Mouse (Mus musculus) limb, embryonic 13.5 days (tissue): ENCODE data around the gene Chtf18. TPM values are rescaled to one million over a fixed set of nuclear protein-coding genes. Genes with fewer than 3 reads are reported as not detected.

Experiments
- ATAC-seq: fragments of 200-750 bp; cut with Nextera tagmentation; 2 replicates; pipeline ENCODE4 v1.8.0; 2017; ENCODE audit warnings: low read depth, moderate number of reproducible peaks, moderate TSS enrichment; ENCODE audit not compliant: low FRiP score
- H3K27ac ChIP-seq: fragments of 300-500 bp; sonication (generic); 2 replicates; pipeline ENCODE4 v1.5.1; 2015; ENCODE audit warnings: inconsistent platforms, mild to moderate bottlenecking, moderate library complexity
- H3K27me3 ChIP-seq: fragments of 300-500 bp; sonication (generic); 2 replicates; pipeline ENCODE4 v1.6.1; 2015; ENCODE audit warnings: mild to moderate bottlenecking, inconsistent platforms
- H3K36me3 ChIP-seq: fragments of 300-500 bp; sonication (generic); 2 replicates; pipeline ENCODE4 v1.6.1; 2015; ENCODE audit warnings: inconsistent platforms, mild to moderate bottlenecking, moderate library complexity
- H3K4me1 ChIP-seq: fragments of 300-500 bp; sonication (generic); 2 replicates; pipeline ENCODE4 v1.6.1; 2015; ENCODE audit warnings: inconsistent platforms
- H3K4me2 ChIP-seq: fragments of 300-500 bp; sonication (generic); replicated peaks from 2 replicates; pipeline ENCODE4 v1.6.1; 2015; ENCODE audit warnings: inconsistent platforms, mild to moderate bottlenecking, moderate library complexity
- H3K4me3 ChIP-seq: fragments of 300-500 bp; sonication (generic); 2 replicates; pipeline ENCODE4 v1.5.1; 2015; ENCODE audit warnings: moderate library complexity, mild to moderate bottlenecking, inconsistent platforms
- H3K9ac ChIP-seq: fragments of 300-500 bp; sonication (generic); 2 replicates; pipeline ENCODE4 v1.6.1; 2015; ENCODE audit warnings: mild to moderate bottlenecking, inconsistent platforms
- H3K9me3 ChIP-seq: fragments of 300-500 bp; sonication (generic); 2 replicates; pipeline ENCODE4 v1.6.1; 2016; ENCODE audit warnings: inconsistent platforms
- WGBS: fragments of 180-500 bp; shearing (Covaris S2); methylation state at CpG from one replicate; pipeline ENCODE4 v1.1.7; 2015; 5-methylcytosine and 5-hydroxymethylcytosine counted together
- polyA plus RNA-seq: library from polyadenylated mRNA; unstranded; fragments of >200 nt; fragmentation: Nextera tagmentation; extraction: Ambion mirVana; gene quantifications from 2 replicates; pipeline ENCODE4 v1.2.1, GENCODE M21; 2015

The Chtf18 gene
- polyA plus RNA-seq: 32.2 and 34.8 TPM in 2 replicates

GRCm38 (mm10) chr17:25727265-25728008 lies at the start of gene Chtf18, which contains the start of gene Rpusd1:
Gene Chtf18, minus strand, starts transcription at chr17:25727419.
Gene Rpusd1, plus strand, starts transcription at chr17:25727670.
- Histone ChIP-seq H3K27ac (no peak within 1 kb of the TSS), H3K4me1 (peaks cover 23% of the 10 kb centered on the region), H3K9ac (peak within 1 kb of the TSS; percentile 87), H3K4me2 (peak within 1 kb of the TSS; percentile 92), H3K4me3 (peak within 1 kb of the TSS; percentile 69), H3K27me3 (no peaks in the 10 kb centered on the region), H3K9me3 (no peaks in the 10 kb centered on the region), H3K36me3 (peaks cover 54% of the 10 kb centered on the region)
- under 1% methylated on average over 37 of the region's 37 CpGs for WGBS
- ATAC-seq: peak; percentile 98

DNA sequence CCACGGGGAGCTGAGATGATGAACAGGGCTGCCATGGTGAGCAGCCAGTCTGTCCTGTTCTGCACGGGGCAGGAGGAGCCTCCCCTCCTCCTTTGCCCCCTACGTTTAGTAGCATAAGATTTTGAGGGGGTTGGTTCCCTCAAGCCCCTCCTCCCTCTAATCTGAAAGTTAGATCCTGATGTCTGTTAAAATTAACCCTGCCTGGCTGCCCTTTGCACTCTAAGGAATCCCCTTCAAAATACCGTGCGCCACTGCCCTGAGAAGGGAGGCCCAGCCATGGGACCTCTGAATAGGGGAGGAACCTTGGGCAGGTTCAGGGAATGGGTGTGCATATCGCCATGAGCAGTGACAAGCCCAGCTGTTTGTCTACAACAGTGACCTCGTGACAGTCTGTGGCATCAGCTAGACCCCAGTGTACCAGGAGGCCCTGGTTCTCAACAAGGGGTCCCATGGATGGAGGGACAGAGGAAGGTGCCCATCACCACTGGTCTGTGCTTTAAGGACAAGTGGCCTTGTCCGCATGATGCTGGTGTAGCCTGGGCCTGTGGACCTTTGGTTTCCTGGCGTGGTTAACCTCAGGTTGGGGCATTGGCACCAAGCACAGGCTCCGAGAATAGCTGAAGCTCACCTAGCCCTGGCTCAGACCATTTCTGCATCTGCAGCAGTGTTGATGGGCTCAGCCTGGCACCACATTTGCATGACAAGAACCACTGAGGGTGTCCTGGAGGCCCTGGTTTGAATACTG lies 48.3 kb upstream of the Chtf18 start:
- 81% methylated on average over 10 of the region's 10 CpGs for WGBS
- Histone ChIP-seq H3K27me3 (no peaks in the 10 kb centered on the region), H3K4me2 (no peak overlapping the region), H3K4me1 (peaks cover 9% of the 10 kb centered on the region), H3K9ac (no peak overlapping the region), H3K36me3 (peaks cover 34% of the 10 kb centered on the region), H3K9me3 (no peaks in the 10 kb centered on the region), H3K27ac (no peak overlapping the region), H3K4me3 (no peak overlapping the region)
- ATAC-seq: no peak

- H3K4me3 ChIP-seq: peak within 1 kb of the TSS; percentile 69
- peak within 1 kb of the TSS; percentile 90 for H3K4me2 ChIP-seq
- H3K9me3 ChIP-seq: no peaks in the 10 kb centered on the region
- H3K36me3 ChIP-seq: peaks cover 18% of the 10 kb centered on the region
- under 1% methylated on average over 37 of the region's 37 CpGs for WGBS
- peak within 1 kb of the TSS; percentile 85 for H3K9ac ChIP-seq
- H3K4me1 ChIP-seq: peaks cover 9% of the 10 kb centered on the region
- ATAC-seq: peak; percentile 84
- H3K27me3 ChIP-seq: 0 out of 2 replicates have a peak, but pooled peaks cover 3% of the 10 kb centered on the region
- H3K27ac ChIP-seq: no peak within 1 kb of the TSS
These were observed 46.4 kb upstream of the Chtf18 start, which contains the start of gene Narfl for GRCm38 (mm10) chr17:25773549-25774120. Gene Narfl, plus strand, starts transcription at chr17:25773776.

- Histone ChIP-seq H3K4me1 (peaks cover 4% of the 10 kb centered on the region), H3K36me3 (no peaks in the 10 kb centered on the region), H3K9me3 (no peaks in the 10 kb centered on the region), H3K4me3 (no peak overlapping the region), H3K9ac (no peak overlapping the region), H3K27ac (no peak overlapping the region), H3K27me3 (peaks cover 8% of the 10 kb centered on the region; the same call in 1 of the 2 replicates), H3K4me2 (no peak overlapping the region)
- WGBS: 33% methylated on average over 9 of the region's 9 CpGs
- ATAC-seq: no peak
These were observed 42.1 kb upstream of the Chtf18 start for GRCm38 (mm10) chr17:25769331-25769730.

DNA sequence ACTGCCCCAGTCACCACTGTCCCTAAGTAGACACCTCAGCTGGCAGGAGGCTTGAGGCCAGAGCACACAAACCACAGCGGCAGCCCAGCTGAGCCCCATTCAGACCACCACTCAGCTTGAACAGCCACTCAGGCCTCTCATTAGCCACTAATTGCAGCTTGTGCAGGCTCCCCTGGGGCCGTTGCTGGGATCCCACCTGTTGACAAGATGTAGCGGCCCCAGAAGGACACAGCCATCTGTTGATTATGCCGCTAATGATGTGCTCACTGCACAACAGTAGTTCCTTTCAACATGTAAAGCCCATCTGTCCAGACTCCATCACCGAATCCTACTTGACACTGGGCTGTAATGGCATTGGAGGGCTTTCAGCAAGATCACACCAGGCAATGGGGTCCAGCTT lies 38.7 kb upstream of the Chtf18 start:
- 23% methylated on average over 5 of the region's 5 CpGs for WGBS
- ATAC-seq: no peak
- Histone ChIP-seq H3K27ac (no peak overlapping the region), H3K9ac (no peak overlapping the region), H3K36me3 (no peaks in the 10 kb centered on the region), H3K4me2 (no peak overlapping the region), H3K9me3 (no peaks in the 10 kb centered on the region), H3K4me1 (no peaks in the 10 kb centered on the region), H3K27me3 (peaks cover 8% of the 10 kb centered on the region; the same call in 1 of the 2 replicates), H3K4me3 (no peak overlapping the region)

GRCm38 (mm10) chr17:25762591-25762990 lies 35.4 kb upstream of the Chtf18 start:
- no peak for ATAC-seq
- Histone ChIP-seq H3K27ac (no peak overlapping the region), H3K4me1 (no peaks in the 10 kb centered on the region), H3K27me3 (peaks cover 5% of the 10 kb centered on the region; the same call in 1 of the 2 replicates), H3K9me3 (no peaks in the 10 kb centered on the region), H3K4me2 (no peak overlapping the region), H3K9ac (no peak overlapping the region), H3K36me3 (no peaks in the 10 kb centered on the region), H3K4me3 (no peak overlapping the region)
- 39% methylated on average over 3 of the region's 3 CpGs for WGBS

GRCm38 (mm10) chr17:25761561-25761970 lies 34.3 kb upstream of the Chtf18 start:
- Histone ChIP-seq H3K27me3 (no peaks in the 10 kb centered on the region), H3K27ac (no peak overlapping the region), H3K36me3 (no peaks in the 10 kb centered on the region), H3K4me2 (no peak overlapping the region), H3K9me3 (no peaks in the 10 kb centered on the region), H3K4me1 (no peaks in the 10 kb centered on the region), H3K4me3 (no peak overlapping the region), H3K9ac (no peak overlapping the region)
- ATAC-seq: no peak
- 69% methylated on average over 4 of the region's 4 CpGs for WGBS

- Histone ChIP-seq H3K4me3 (no peak overlapping the region), H3K36me3 (no peaks in the 10 kb centered on the region), H3K27me3 (no peaks in the 10 kb centered on the region), H3K4me2 (no peak overlapping the region), H3K9ac (no peak overlapping the region), H3K4me1 (no peaks in the 10 kb centered on the region), H3K9me3 (no peaks in the 10 kb centered on the region), H3K27ac (no peak overlapping the region)
- ATAC-seq: no peak
- WGBS: 72% methylated on average over 8 of the region's 8 CpGs
These were observed 32.9 kb upstream of the Chtf18 start for GRCm38 (mm10) chr17:25760148-25760547.

DNA sequence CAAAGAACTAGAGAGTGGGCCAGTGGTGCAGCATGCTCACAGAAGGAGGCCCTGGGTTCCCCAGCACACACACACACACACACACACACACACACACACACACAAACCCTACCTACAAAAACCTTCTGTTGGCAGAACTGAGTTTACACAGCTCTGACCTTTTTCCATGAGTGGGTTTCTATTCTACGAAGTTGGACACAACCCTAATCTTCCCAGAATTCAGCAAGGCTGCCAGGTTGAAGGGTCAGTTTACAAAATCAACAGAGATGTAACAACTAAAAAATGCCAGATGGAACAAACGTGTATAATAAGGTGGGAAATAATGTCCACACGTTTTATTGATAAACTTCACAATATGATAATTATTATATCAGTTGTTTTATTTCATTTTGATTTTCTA lies 30.5 kb upstream of the Chtf18 start:
- H3K4me2 ChIP-seq: no peak overlapping the region
- H3K4me1 ChIP-seq: no peaks in the 10 kb centered on the region
- H3K36me3 ChIP-seq: no peaks in the 10 kb centered on the region
- 67% methylated on average over 3 of the region's 3 CpGs for WGBS
- H3K4me3 ChIP-seq: no peak overlapping the region
- H3K9me3 ChIP-seq: no peaks in the 10 kb centered on the region
- no peak for ATAC-seq
- no peak overlapping the region for H3K27ac ChIP-seq
- H3K9ac ChIP-seq: no peak overlapping the region
- no peaks in the 10 kb centered on the region for H3K27me3 ChIP-seq

DNA sequence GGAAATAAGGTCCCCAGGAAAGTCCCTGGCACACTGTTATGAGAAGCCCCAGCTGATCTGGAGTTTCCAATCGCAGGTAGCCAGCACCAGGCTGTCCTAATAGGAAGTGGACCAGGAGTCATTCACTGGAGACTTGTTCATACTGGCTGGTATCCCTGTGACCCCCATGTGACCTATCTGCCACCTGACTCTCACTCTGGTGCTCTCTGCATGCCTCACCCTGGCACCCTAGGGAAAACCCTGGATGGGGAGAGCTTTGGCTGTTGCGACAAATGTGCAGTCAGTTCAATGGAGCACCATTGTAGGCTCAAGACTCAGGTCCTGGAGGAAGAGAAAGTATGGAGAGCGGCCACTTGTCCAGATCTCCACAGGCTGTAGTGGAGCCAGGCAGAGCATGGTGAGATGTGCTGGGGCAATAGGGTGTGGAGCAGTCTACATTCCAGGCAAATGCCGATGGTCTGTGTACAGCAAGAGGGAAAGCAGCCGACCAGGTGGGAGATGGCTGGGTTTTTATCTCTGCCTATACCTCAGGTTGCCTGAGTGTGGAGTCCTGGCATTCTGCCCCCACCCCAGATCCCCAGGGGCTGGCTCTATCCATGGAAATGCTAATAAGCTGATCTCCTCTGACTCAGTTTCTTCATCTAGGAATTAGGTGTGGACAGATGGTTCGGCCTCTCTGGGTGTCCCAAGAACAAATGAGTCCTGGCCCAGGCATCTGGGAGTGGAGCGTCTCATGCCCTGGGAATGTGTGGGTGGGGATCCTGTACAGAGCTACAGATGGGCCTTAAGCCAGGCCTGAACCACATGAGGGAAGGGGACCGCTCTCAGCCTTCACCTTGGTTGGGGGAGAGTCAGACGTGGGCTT lies 29.4 kb upstream of the Chtf18 start:
- no peak overlapping the region for H3K4me3 ChIP-seq
- H3K9me3 ChIP-seq: no peaks in the 10 kb centered on the region
- no peak for ATAC-seq
- H3K9ac ChIP-seq: no peak overlapping the region
- peaks cover 1% of the 10 kb centered on the region; the same call in 1 of the 2 replicates for H3K4me1 ChIP-seq
- H3K27ac ChIP-seq: no peak overlapping the region
- H3K4me2 ChIP-seq: no peak overlapping the region
- H3K36me3 ChIP-seq: no peaks in the 10 kb centered on the region
- WGBS: 79% methylated on average over 9 of the region's 9 CpGs
- no peaks in the 10 kb centered on the region for H3K27me3 ChIP-seq

- Histone ChIP-seq H3K36me3 (no peaks in the 10 kb centered on the region), H3K4me1 (peaks cover 6% of the 10 kb centered on the region; the same call in 1 of the 2 replicates), H3K9me3 (no peaks in the 10 kb centered on the region), H3K4me2 (no peak overlapping the region), H3K27ac (no peak overlapping the region), H3K27me3 (no peaks in the 10 kb centered on the region), H3K9ac (no peak overlapping the region), H3K4me3 (no peak overlapping the region)
- ATAC-seq: no peak
- 31% methylated on average over 4 of the region's 4 CpGs for WGBS
These were observed 28.6 kb upstream of the Chtf18 start for GRCm38 (mm10) chr17:25755627-25756377.
